Mouse (Mus musculus): ENCODE data around the gene Sbk1. TPM values are rescaled to one million over a fixed set of nuclear protein-coding genes. Genes with fewer than 3 reads are reported as not detected.

The Sbk1 gene
- polyA plus RNA-seq, 1 experiment, result 29.2 TPM

GRCm38 (mm10) chr7:126265949-126266348, 6.5 kb upstream of the Sbk1 start:
- DNase-seq, result peak; percentile 89
- Histone ChIP-seq H3K4me3 (ENCODE audit: insufficient read depth, low read depth, low read length) (no peak overlapping the region), H3K4me1 (ENCODE audit: control insufficient read depth, insufficient read depth, low read length) (no peaks in the 10 kb centered on the region), H3K27ac (ENCODE audit: insufficient read depth, low read depth, low read length) (no peak overlapping the region), H3K36me3 (ENCODE audit: control insufficient read depth, insufficient read depth, low read length) (no peaks in the 10 kb centered on the region), H3K27me3 (replicated peaks; ENCODE audit: control insufficient read depth, insufficient read depth, low read length) (no peaks in the 10 kb centered on the region)
- WGBS, result 35% methylated on average over 9 of the region's 9 CpGs
- TF ChIP-seq CTCF (conservative IDR thresholded peaks at IDR 0.05; ENCODE audit: insufficient read depth, insufficient read length, low read depth, low read length), result no peak
- no peak for TF ChIP-seq POLR2A (IDR thresholded peaks at IDR 0.05; ENCODE audit: low read depth, low read length)

- WGBS, result 59% methylated on average over 4 of the region's 4 CpGs
- Histone ChIP-seq H3K27ac (ENCODE audit: insufficient read depth, low read depth, low read length) (no peak overlapping the region), H3K36me3 (ENCODE audit: control insufficient read depth, insufficient read depth, low read length) (no peaks in the 10 kb centered on the region), H3K27me3 (replicated peaks; ENCODE audit: control insufficient read depth, insufficient read depth, low read length) (no peaks in the 10 kb centered on the region), H3K4me3 (ENCODE audit: insufficient read depth, low read depth, low read length) (no peak overlapping the region), H3K4me1 (ENCODE audit: control insufficient read depth, insufficient read depth, low read length) (no peaks in the 10 kb centered on the region)
- TF ChIP-seq POLR2A (IDR thresholded peaks at IDR 0.05; ENCODE audit: low read depth, low read length) (no peak), CTCF (conservative IDR thresholded peaks at IDR 0.05; ENCODE audit: insufficient read depth, insufficient read length, low read depth, low read length) (no peak)
- no peak for DNase-seq
These were observed 6.0 kb upstream of the Sbk1 start for GRCm38 (mm10) chr7:126266372-126266870.

GRCm38 (mm10) chr7:126267606-126268005, 4.8 kb upstream of the Sbk1 start:
- DNase-seq, result no peak
- WGBS, result 47% methylated on average over 8 of the region's 8 CpGs
- no peaks in the 10 kb centered on the region for H3K4me1 ChIP-seq (ENCODE audit: control insufficient read depth, insufficient read depth, low read length)
- TF ChIP-seq CTCF (conservative IDR thresholded peaks at IDR 0.05; ENCODE audit: insufficient read depth, insufficient read length, low read depth, low read length) (no peak), POLR2A (IDR thresholded peaks at IDR 0.05; ENCODE audit: low read depth, low read length) (no peak)
- H3K27ac ChIP-seq (ENCODE audit: insufficient read depth, low read depth, low read length), result no peak overlapping the region
- H3K27me3 ChIP-seq (replicated peaks; ENCODE audit: control insufficient read depth, insufficient read depth, low read length), result no peaks in the 10 kb centered on the region
- H3K36me3 ChIP-seq (ENCODE audit: control insufficient read depth, insufficient read depth, low read length), result no peaks in the 10 kb centered on the region
- H3K4me3 ChIP-seq (ENCODE audit: insufficient read depth, low read depth, low read length), result no peak overlapping the region

GRCm38 (mm10) chr7:126272770-126273311, 422 bp downstream of the Sbk1 start:
- Histone ChIP-seq H3K4me1 (ENCODE audit: control insufficient read depth, insufficient read depth, low read length) (peaks cover 30% of the 10 kb centered on the region), H3K27ac (ENCODE audit: insufficient read depth, low read depth, low read length) (peak overlapping the region; percentile 79), H3K4me3 (ENCODE audit: insufficient read depth, low read depth, low read length) (peak overlapping the region; percentile 89), H3K36me3 (ENCODE audit: control insufficient read depth, insufficient read depth, low read length) (no peaks in the 10 kb centered on the region), H3K27me3 (replicated peaks; ENCODE audit: control insufficient read depth, insufficient read depth, low read length) (no peaks in the 10 kb centered on the region)
- WGBS, result 2% methylated on average over 38 of the region's 38 CpGs
- no peak for DNase-seq
- TF ChIP-seq POLR2A (IDR thresholded peaks at IDR 0.05; ENCODE audit: low read depth, low read length) (no peak), CTCF (conservative IDR thresholded peaks at IDR 0.05; ENCODE audit: insufficient read depth, insufficient read length, low read depth, low read length) (no peak)

GRCm38 (mm10) chr7:126273351-126274042, 1.1 kb downstream of the Sbk1 start:
- no peak for DNase-seq
- H3K4me1 ChIP-seq (ENCODE audit: control insufficient read depth, insufficient read depth, low read length), result peaks cover 37% of the 10 kb centered on the region
- H3K27me3 ChIP-seq (replicated peaks; ENCODE audit: control insufficient read depth, insufficient read depth, low read length), result no peaks in the 10 kb centered on the region
- TF ChIP-seq CTCF (conservative IDR thresholded peaks at IDR 0.05; ENCODE audit: insufficient read depth, insufficient read length, low read depth, low read length) (no peak), POLR2A (IDR thresholded peaks at IDR 0.05; ENCODE audit: low read depth, low read length) (no peak)
- peak overlapping the region; percentile 89 for H3K4me3 ChIP-seq (ENCODE audit: insufficient read depth, low read depth, low read length)
- no peaks in the 10 kb centered on the region for H3K36me3 ChIP-seq (ENCODE audit: control insufficient read depth, insufficient read depth, low read length)
- H3K27ac ChIP-seq (ENCODE audit: insufficient read depth, low read depth, low read length), result peak overlapping the region; percentile 33; the same call in 1 of the 2 replicates
- WGBS, result 25% methylated on average over 11 of the region's 11 CpGs

- TF ChIP-seq POLR2A (IDR thresholded peaks at IDR 0.05; ENCODE audit: low read depth, low read length), result no peak
- TF ChIP-seq CTCF (conservative IDR thresholded peaks at IDR 0.05; ENCODE audit: insufficient read depth, insufficient read length, low read depth, low read length), result no peak
- WGBS, result 38% methylated on average over 3 of the region's 3 CpGs
- Histone ChIP-seq H3K4me3 (ENCODE audit: insufficient read depth, low read depth, low read length) (peak overlapping the region; percentile 3; the same call in 1 of the 2 replicates), H3K27me3 (replicated peaks; ENCODE audit: control insufficient read depth, insufficient read depth, low read length) (no peaks in the 10 kb centered on the region), H3K36me3 (ENCODE audit: control insufficient read depth, insufficient read depth, low read length) (no peaks in the 10 kb centered on the region), H3K4me1 (ENCODE audit: control insufficient read depth, insufficient read depth, low read length) (peaks cover 41% of the 10 kb centered on the region), H3K27ac (ENCODE audit: insufficient read depth, low read depth, low read length) (peak overlapping the region; percentile 33; the same call in 1 of the 2 replicates)
- peak; percentile 45 for DNase-seq
These were observed 1.7 kb downstream of the Sbk1 start for GRCm38 (mm10) chr7:126274137-126274536.

- peak overlapping the region; percentile 58 for H3K27ac ChIP-seq (ENCODE audit: insufficient read depth, low read depth, low read length)
- WGBS, result 37% methylated on average over 4 of the region's 4 CpGs
- H3K4me1 ChIP-seq (ENCODE audit: control insufficient read depth, insufficient read depth, low read length), result peaks cover 46% of the 10 kb centered on the region
- peak overlapping the region; percentile 3; the same call in 1 of the 2 replicates for H3K4me3 ChIP-seq (ENCODE audit: insufficient read depth, low read depth, low read length)
- no peaks in the 10 kb centered on the region for H3K36me3 ChIP-seq (ENCODE audit: control insufficient read depth, insufficient read depth, low read length)
- H3K27me3 ChIP-seq (replicated peaks; ENCODE audit: control insufficient read depth, insufficient read depth, low read length), result no peaks in the 10 kb centered on the region
- TF ChIP-seq CTCF (conservative IDR thresholded peaks at IDR 0.05; ENCODE audit: insufficient read depth, insufficient read length, low read depth, low read length) (no peak), POLR2A (IDR thresholded peaks at IDR 0.05; ENCODE audit: low read depth, low read length) (no peak)
- no peak for DNase-seq
These were observed 2.2 kb downstream of the Sbk1 start for GRCm38 (mm10) chr7:126274626-126275025.
